Comparison of ENCODE assay signal across 7 mouse cellular contexts in genomic region chr1:60042398-60042795, GRCm38 (mm10). TPM values are rescaled to one million over a fixed set of nuclear protein-coding genes. Genes with fewer than 3 reads are reported as not detected.
DNase-seq lines count a peak whose midpoint lies in the region; ATAC-seq and TF ChIP-seq lines count a peak whose summit lies in the region.

No protein-coding gene starts in this region.

- peak overlapping the region; percentile 93 for H3K4me2 ChIP-seq in embryonic facial prominence, embryonic 13.5 days
- peak overlapping the region; percentile 82 for H3K4me2 ChIP-seq in intestine, embryonic 14.5 days (ENCODE audit: low read length)
- peak overlapping the region; percentile 86 for H3K4me2 ChIP-seq in neural tube, embryonic 12.5 days (replicated peaks)

- peak; percentile 8 for ATAC-seq in Patski
- no peak for ATAC-seq in embryonic facial prominence, embryonic 13.5 days (ENCODE audit: insufficient number of reproducible peaks, insufficient read depth, low FRiP score, low TSS enrichment, low read depth)
- ATAC-seq in intestine, embryonic 14.5 days (replicated peaks; ENCODE audit: low FRiP score, low TSS enrichment, low read depth), result no peak; the same call in 1 of the 2 replicates
- ATAC-seq in neural tube, embryonic 12.5 days (ENCODE audit: low FRiP score, low read depth), result no peak; the same call in 1 of the 2 replicates
- no peak for ATAC-seq in inflammation-experienced regulatory T-cells, adult 6 months

- 2% methylated on average over 19 of the region's 19 CpGs for WGBS in embryonic facial prominence, embryonic 13.5 days
- WGBS in intestine, embryonic 14.5 days, result 3% methylated on average over 19 of the region's 19 CpGs
- WGBS in neural tube, embryonic 12.5 days, result 2% methylated on average over 19 of the region's 19 CpGs

- H3K9me3 ChIP-seq in embryonic facial prominence, embryonic 13.5 days, result no peaks in the 10 kb centered on the region
- no peaks in the 10 kb centered on the region for H3K9me3 ChIP-seq in intestine, embryonic 14.5 days (ENCODE audit: control insufficient read depth, low read length)
- H3K9me3 ChIP-seq in neural tube, embryonic 12.5 days, result no peaks in the 10 kb centered on the region

- H3K9ac ChIP-seq in embryonic facial prominence, embryonic 13.5 days, result peak overlapping the region; percentile 79
- H3K9ac ChIP-seq in intestine, embryonic 14.5 days (ENCODE audit: low read length), result peak overlapping the region; percentile 50
- peak overlapping the region; percentile 80 for H3K9ac ChIP-seq in neural tube, embryonic 12.5 days

- peak; percentile 6 for DNase-seq in layer of hippocampus, adult 11-12 months (ENCODE audit: low spot score)
- no peak for DNase-seq in layer of hippocampus, adult 9-10 months (ENCODE audit: low spot score)
- no peak for DNase-seq in Patski (ENCODE audit: low read depth, low spot score)
- peak; percentile 74 for DNase-seq in intestine, embryonic 14.5 days (ENCODE audit: low spot score)

- in situ Hi-C loops in Patski (cut with MboI; ENCODE audit: low pct_unique_long_range_greater_than_20kb), result no loop called here

- no peaks in the 10 kb centered on the region for H3K27me3 ChIP-seq in Patski
- H3K27me3 ChIP-seq in embryonic facial prominence, embryonic 13.5 days, result peaks cover 28% of the 10 kb centered on the region
- peaks cover 23% of the 10 kb centered on the region for H3K27me3 ChIP-seq in intestine, embryonic 14.5 days (replicated peaks; ENCODE audit: control insufficient read depth, insufficient read depth, low read length)
- peaks cover 11% of the 10 kb centered on the region for H3K27me3 ChIP-seq in neural tube, embryonic 12.5 days (replicated peaks)

- CTCF ChIA-PET in Patski (lab: Charles Lee), result no interaction called here

- 0 out of 2 replicates have a peak, but pooled peaks cover 4% of the 10 kb centered on the region for H3K4me1 ChIP-seq in embryonic facial prominence, embryonic 13.5 days
- H3K4me1 ChIP-seq in intestine, embryonic 14.5 days (replicated peaks; ENCODE audit: control insufficient read depth, insufficient read depth, low read length), result no peaks in the 10 kb centered on the region; the same call in 1 of the 2 replicates
- no peaks in the 10 kb centered on the region for H3K4me1 ChIP-seq in neural tube, embryonic 12.5 days

- no peaks in the 10 kb centered on the region for H3K36me3 ChIP-seq in embryonic facial prominence, embryonic 13.5 days
- no peaks in the 10 kb centered on the region for H3K36me3 ChIP-seq in intestine, embryonic 14.5 days (ENCODE audit: control insufficient read depth, insufficient read depth, low read length)
- H3K36me3 ChIP-seq in neural tube, embryonic 12.5 days, result no peaks in the 10 kb centered on the region

- no peak overlapping the region for H3K27ac ChIP-seq in embryonic facial prominence, embryonic 13.5 days
- H3K27ac ChIP-seq in intestine, embryonic 14.5 days (ENCODE audit: low read depth), result no peak overlapping the region
- no peak overlapping the region for H3K27ac ChIP-seq in neural tube, embryonic 12.5 days

- peak overlapping the region; percentile 75 for H3K4me3 ChIP-seq in embryonic facial prominence, embryonic 13.5 days
- H3K4me3 ChIP-seq in intestine, embryonic 14.5 days (ENCODE audit: low read depth, low read length), result peak overlapping the region; percentile 62
- H3K4me3 ChIP-seq in neural tube, embryonic 12.5 days, result peak overlapping the region; percentile 76

- POLR2A ChIA-PET in Patski (lab: Charles Lee), result no interaction called here

- no peak for TF ChIP-seq CTCF in Patski (IDR thresholded peaks at IDR 0.05)

RNA-seq across cellular contexts. Expression of gene Ica1l, which starts 0.6 kb away (rescaled TPM):
- polyA plus RNA-seq in Patski (2021), result 6.9 TPM
- 1.7 and 2.4 TPM in 2 replicates for polyA plus RNA-seq in embryonic facial prominence, embryonic 13.5 days (2015; fragmentation: Nextera tagmentation; extraction: Ambion mirVana)
- polyA plus RNA-seq in intestine, embryonic 14.5 days (2014; fragmentation: Nextera tagmentation; extraction: Ambion mirVana), result 0.80 and 1.9 TPM in 2 replicates
- polyA plus RNA-seq in neural tube, embryonic 12.5 days (2016; fragmentation: Nextera tagmentation; extraction: Ambion mirVana), result 14.0 and 15.9 TPM in 2 replicates
- 1 to 10 TPM in 2 of 3 experiments, under 1 TPM in 1; 0.84 to 3.0 (median 2.7) TPM for polyA plus RNA-seq in inflammation-experienced regulatory T-cells, adult 6 months (2017; shearing (Covaris generic))

RNA-seq across cellular contexts. Expression of gene Carf, which starts 55.6 kb away (rescaled TPM):
- 10.3 TPM for polyA plus RNA-seq in Patski (2021)
- polyA plus RNA-seq in embryonic facial prominence, embryonic 13.5 days (2015; fragmentation: Nextera tagmentation; extraction: Ambion mirVana), result 8.9 and 10.3 TPM in 2 replicates
- polyA plus RNA-seq in intestine, embryonic 14.5 days (2014; fragmentation: Nextera tagmentation; extraction: Ambion mirVana), result 6.7 and 7.7 TPM in 2 replicates
- 7.0 and 7.1 TPM in 2 replicates for polyA plus RNA-seq in neural tube, embryonic 12.5 days (2016; fragmentation: Nextera tagmentation; extraction: Ambion mirVana)
- polyA plus RNA-seq in inflammation-experienced regulatory T-cells, adult 6 months (2017; shearing (Covaris generic)), result 10 to 100 TPM in 1 of 3 experiments, 1 to 10 TPM in 2; 5.3 to 11.9 (median 6.7) TPM

RNA-seq across cellular contexts. Expression of gene Wdr12, which starts 56.0 kb away (rescaled TPM):
- 32.2 TPM for polyA plus RNA-seq in Patski (2021)
- 47.4 and 49.9 TPM in 2 replicates for polyA plus RNA-seq in embryonic facial prominence, embryonic 13.5 days (2015; fragmentation: Nextera tagmentation; extraction: Ambion mirVana)
- 51.8 and 60.2 TPM in 2 replicates for polyA plus RNA-seq in intestine, embryonic 14.5 days (2014; fragmentation: Nextera tagmentation; extraction: Ambion mirVana)
- polyA plus RNA-seq in neural tube, embryonic 12.5 days (2016; fragmentation: Nextera tagmentation; extraction: Ambion mirVana), result 42.0 and 47.1 TPM in 2 replicates
- polyA plus RNA-seq in inflammation-experienced regulatory T-cells, adult 6 months (2017; shearing (Covaris generic)), result 10 to 100 TPM; 36.9 to 48.5 (median 46.8) TPM

Comparison
In these comparisons a context has a peak if more than half of its experiments do, and no peak if none do; other contexts are left out.
1. DNase-seq: peak in layer of hippocampus, adult 11-12 months (single experiment) and intestine, embryonic 14.5 days (single experiment); none in layer of hippocampus, adult 9-10 months (single experiment) and Patski (single experiment).
2. Peak in every context shown above with its lines, with median percentiles within 50 percentile points of each other: H3K4me2 ChIP-seq, H3K4me3 ChIP-seq and H3K9ac ChIP-seq.